Mouse (Mus musculus): ENCODE data around the gene Mnat1. TPM values are rescaled to one million over a fixed set of nuclear protein-coding genes. Genes with fewer than 3 reads are reported as not detected.
A peak's percentile ranks its signal among the peaks of the same experiment; 100 is the strongest.

The Mnat1 gene
- polyA plus RNA-seq, 1 experiment from 2014 or later = 18.8 TPM

DNA sequence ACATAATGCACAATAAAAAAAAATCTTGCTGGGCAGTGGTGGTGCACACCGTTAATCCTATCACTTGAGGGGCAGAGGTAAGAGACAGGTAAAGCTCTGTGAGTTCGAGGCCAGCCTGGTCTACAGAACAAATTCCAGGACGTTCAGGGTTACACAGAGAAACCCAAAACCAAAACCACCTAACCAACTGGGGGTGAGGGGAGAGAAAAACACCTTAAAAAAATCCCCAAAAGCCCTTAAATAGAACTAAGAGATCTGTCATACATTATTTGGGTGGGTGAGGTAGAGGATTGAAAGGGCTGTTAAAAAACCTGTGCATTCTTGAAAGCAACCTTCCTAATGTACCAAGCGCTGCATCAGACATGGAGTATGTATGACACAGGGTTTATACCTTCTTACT is 85.0 kb downstream of the Mnat1 start:
- Histone ChIP-seq H3K9me3 (no peaks in the 10 kb centered on the region), H3K9ac (replicated peaks) (no peak overlapping the region), H3K27ac (no peak overlapping the region), H3K36me3 (no peaks in the 10 kb centered on the region), H3K4me3 (replicated peaks) (no peak overlapping the region), H3K27me3 (no peaks in the 10 kb centered on the region), H3K4me2 (replicated peaks) (no peak overlapping the region), H3K4me1 (replicated peaks) (no peaks in the 10 kb centered on the region)
- 97% methylated on average over 4 of the region's 4 CpGs for WGBS
- ATAC-seq = no peak

DNA sequence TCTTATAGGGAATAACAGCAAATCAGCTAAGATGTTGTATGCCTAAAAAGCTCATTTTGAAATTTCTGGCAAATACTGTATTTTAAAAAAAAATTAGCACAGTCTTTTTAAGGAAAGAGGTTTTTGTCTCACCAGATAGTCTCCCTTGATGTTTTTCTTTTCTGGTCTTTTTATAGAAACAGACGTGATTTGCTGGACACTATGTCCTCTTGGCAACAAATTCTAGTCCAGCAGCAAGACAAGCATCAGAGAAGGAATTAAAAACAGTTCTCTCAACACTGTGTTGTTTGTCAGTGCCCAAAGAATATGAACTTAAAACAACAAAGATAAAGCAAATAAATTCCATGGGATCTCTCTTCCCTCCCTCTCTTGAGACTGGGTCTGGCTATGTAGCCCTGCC is 85.6 kb downstream of the Mnat1 start:
- Histone ChIP-seq H3K36me3 (no peaks in the 10 kb centered on the region), H3K4me1 (replicated peaks) (no peaks in the 10 kb centered on the region), H3K27ac (no peak overlapping the region), H3K4me3 (replicated peaks) (no peak overlapping the region), H3K4me2 (replicated peaks) (no peak overlapping the region), H3K27me3 (no peaks in the 10 kb centered on the region), H3K9ac (replicated peaks) (no peak overlapping the region), H3K9me3 (no peaks in the 10 kb centered on the region)
- ATAC-seq = no peak
- WGBS = 82% methylated on average over 1 of the region's 1 CpGs

DNA sequence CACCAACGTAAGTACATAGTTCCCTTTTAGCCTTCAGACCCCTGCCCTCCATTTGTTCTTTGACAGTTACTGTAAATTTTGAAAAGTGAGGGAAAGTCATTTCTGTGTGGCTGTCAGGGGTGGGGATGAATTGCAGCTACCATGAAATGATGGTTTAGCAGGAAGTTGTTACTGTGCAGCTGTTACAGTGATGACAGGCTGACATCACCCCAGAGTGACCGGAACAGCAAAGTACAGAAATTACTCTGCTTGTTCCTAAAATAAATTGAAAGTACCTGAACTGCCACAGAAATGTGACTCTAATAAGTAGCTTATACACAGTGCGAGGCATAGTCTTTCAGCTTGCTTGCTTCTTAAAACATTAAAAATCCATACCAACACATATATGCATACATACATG is 86.9 kb downstream of the Mnat1 start:
- H3K4me1 ChIP-seq (replicated peaks) = no peaks in the 10 kb centered on the region
- no peaks in the 10 kb centered on the region for H3K36me3 ChIP-seq
- H3K9me3 ChIP-seq = no peaks in the 10 kb centered on the region
- no peak overlapping the region for H3K4me2 ChIP-seq (replicated peaks)
- H3K9ac ChIP-seq (replicated peaks) = no peak overlapping the region
- H3K4me3 ChIP-seq (replicated peaks) = no peak overlapping the region
- no peak overlapping the region for H3K27ac ChIP-seq
- no peaks in the 10 kb centered on the region for H3K27me3 ChIP-seq
- no peak for ATAC-seq
- WGBS = 83% methylated on average over 3 of the region's 3 CpGs

DNA sequence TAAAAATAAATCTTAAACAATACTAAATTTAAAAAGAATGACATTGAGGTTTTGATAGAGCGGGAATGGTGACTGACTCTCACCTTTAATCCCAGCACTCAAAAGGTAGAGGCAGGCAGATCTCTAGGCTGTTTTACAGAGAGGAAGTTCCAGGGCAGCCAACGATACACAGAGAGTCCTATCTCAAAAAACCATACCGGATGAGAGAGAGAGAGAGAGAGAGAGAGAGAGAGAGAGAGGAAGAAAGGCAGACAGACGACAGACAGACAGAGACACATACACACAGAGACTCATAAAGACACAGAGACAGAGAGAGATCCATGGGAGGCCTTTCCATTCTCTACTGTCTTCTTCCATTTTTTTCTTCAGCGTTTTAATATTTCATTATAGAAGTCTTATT is 92.3 kb downstream of the Mnat1 start:
- no peak overlapping the region for H3K27ac ChIP-seq
- no peaks in the 10 kb centered on the region for H3K4me1 ChIP-seq (replicated peaks)
- H3K4me3 ChIP-seq (replicated peaks) = no peak overlapping the region
- no peak overlapping the region for H3K9ac ChIP-seq (replicated peaks)
- H3K9me3 ChIP-seq = no peaks in the 10 kb centered on the region
- no peak overlapping the region for H3K4me2 ChIP-seq (replicated peaks)
- peaks cover 10% of the 10 kb centered on the region for H3K36me3 ChIP-seq
- ATAC-seq = no peak
- H3K27me3 ChIP-seq = no peaks in the 10 kb centered on the region
- 91% methylated on average over 5 of the region's 5 CpGs for WGBS

DNA sequence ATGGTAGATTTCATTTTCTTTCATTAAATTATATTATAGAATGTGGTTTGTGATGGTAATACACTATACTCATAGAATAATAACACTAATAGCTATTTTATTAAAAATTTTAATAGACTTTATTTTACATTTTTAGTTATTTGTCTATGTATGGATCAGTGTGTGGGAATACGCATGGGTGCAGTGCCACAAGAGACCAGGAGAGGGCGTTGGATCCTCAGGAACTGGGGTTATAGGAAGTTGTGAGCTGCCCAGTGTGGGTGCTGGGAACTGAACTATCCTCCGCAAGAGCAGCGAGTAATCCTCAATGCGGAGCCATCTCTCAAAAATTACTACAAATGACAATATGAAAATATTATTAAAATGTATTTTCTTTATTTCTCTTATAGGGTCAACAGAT is 95.1 kb downstream of the Mnat1 start:
- peaks cover 10% of the 10 kb centered on the region for H3K36me3 ChIP-seq
- ATAC-seq = no peak
- no peak overlapping the region for H3K4me3 ChIP-seq (replicated peaks)
- WGBS = 86% methylated on average over 5 of the region's 5 CpGs
- H3K9ac ChIP-seq (replicated peaks) = no peak overlapping the region
- H3K9me3 ChIP-seq = no peaks in the 10 kb centered on the region
- H3K27ac ChIP-seq = no peak overlapping the region
- no peaks in the 10 kb centered on the region for H3K4me1 ChIP-seq (replicated peaks)
- H3K27me3 ChIP-seq = no peaks in the 10 kb centered on the region
- no peak overlapping the region for H3K4me2 ChIP-seq (replicated peaks)

DNA sequence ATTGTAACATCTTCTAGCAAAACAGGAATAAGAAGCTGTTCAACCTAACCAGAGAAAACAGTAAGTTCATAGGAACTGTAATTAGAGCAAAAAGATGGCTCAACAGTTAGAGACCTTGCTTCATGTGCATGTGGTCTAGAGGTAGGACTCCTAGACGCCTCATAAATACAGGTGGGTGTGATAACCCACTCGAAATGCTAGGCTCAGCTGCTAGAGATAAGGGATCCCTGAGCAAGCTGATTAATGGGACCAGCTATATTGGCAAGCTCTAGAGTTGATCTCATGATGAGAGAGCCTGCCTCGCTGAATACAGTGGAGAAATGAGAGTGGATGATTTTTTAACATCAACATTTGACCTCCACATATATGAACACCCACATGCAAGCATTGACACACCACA is 97.7 kb downstream of the Mnat1 start:
- H3K27ac ChIP-seq = no peak overlapping the region
- H3K4me3 ChIP-seq (replicated peaks) = no peak overlapping the region
- H3K4me2 ChIP-seq (replicated peaks) = no peak overlapping the region
- WGBS = 88% methylated on average over 3 of the region's 3 CpGs
- peaks cover 10% of the 10 kb centered on the region for H3K36me3 ChIP-seq
- no peaks in the 10 kb centered on the region for H3K4me1 ChIP-seq (replicated peaks)
- no peaks in the 10 kb centered on the region for H3K9me3 ChIP-seq
- H3K27me3 ChIP-seq = no peaks in the 10 kb centered on the region
- no peak for ATAC-seq
- H3K9ac ChIP-seq (replicated peaks) = no peak overlapping the region

DNA sequence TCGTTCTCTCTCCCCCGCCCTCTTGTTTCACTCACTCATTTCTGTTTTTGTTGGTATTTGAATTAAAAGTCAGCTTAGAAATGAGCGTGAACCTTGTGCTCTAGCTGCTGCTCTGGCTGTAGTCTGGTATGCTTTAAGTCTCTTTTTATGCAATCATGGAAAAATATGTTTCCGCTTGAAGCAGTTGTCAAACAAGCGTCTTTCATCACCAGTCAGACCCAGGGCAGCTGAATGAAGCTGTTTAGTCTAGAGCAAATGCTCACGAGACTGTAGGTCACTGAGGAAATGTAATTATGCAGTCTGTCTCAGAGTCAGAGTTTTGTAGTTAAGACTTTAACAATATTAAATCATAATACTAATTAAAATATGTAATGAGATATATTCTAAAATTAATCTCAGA is 100.4 kb downstream of the Mnat1 start:
- Histone ChIP-seq H3K36me3 (peaks cover 10% of the 10 kb centered on the region), H3K27me3 (no peaks in the 10 kb centered on the region), H3K9me3 (no peaks in the 10 kb centered on the region), H3K4me1 (replicated peaks) (no peaks in the 10 kb centered on the region), H3K4me2 (replicated peaks) (no peak overlapping the region), H3K27ac (no peak overlapping the region), H3K9ac (replicated peaks) (no peak overlapping the region), H3K4me3 (replicated peaks) (no peak overlapping the region)
- no peak for ATAC-seq
- 66% methylated on average over 6 of the region's 6 CpGs for WGBS

DNA sequence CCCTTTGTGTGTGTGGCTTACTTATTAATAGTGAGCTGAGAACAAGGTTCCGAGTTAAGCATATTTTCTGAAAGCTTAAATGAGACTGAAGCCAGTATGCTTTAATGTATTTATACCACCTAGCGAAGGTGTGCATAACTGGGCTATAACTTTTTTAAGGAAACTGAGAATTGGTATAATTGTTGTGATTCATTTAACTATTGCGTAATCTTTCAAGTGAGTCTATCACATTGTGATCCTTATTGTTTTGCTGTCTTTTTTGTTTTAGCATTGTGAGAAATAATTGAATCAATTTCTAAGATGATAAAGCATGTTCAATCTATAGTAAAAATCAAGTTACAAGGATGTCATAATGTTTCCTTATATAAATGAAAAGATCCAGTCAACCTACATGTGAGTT is 104.9 kb downstream of the Mnat1 start:
- H3K4me1 ChIP-seq (replicated peaks) = no peaks in the 10 kb centered on the region
- H3K27ac ChIP-seq = no peak overlapping the region
- no peak overlapping the region for H3K4me3 ChIP-seq (replicated peaks)
- no peaks in the 10 kb centered on the region for H3K9me3 ChIP-seq
- no peaks in the 10 kb centered on the region for H3K36me3 ChIP-seq
- WGBS = 96% methylated on average over 3 of the region's 3 CpGs
- no peaks in the 10 kb centered on the region for H3K27me3 ChIP-seq
- no peak overlapping the region for H3K9ac ChIP-seq (replicated peaks)
- no peak overlapping the region for H3K4me2 ChIP-seq (replicated peaks)
- no peak for ATAC-seq

DNA sequence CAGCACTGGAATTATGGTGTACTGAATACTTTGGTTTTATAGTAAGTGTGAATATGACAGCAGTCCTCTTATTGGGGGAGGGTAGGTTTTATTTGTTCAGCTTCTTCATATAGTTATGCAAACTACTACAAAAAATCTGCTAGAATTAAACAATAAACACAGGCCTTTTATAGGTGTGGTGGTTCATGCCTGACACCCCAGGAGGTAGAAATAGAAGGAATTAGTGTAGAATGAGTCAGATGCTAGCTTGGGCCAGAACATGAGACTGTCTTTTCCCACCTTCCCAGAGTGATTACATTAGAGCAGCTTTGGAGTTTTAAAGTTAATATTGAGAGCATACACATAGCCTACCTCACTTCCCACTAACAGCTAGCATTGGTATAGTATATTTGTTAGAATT is 106.7 kb downstream of the Mnat1 start:
- no peak for ATAC-seq

DNA sequence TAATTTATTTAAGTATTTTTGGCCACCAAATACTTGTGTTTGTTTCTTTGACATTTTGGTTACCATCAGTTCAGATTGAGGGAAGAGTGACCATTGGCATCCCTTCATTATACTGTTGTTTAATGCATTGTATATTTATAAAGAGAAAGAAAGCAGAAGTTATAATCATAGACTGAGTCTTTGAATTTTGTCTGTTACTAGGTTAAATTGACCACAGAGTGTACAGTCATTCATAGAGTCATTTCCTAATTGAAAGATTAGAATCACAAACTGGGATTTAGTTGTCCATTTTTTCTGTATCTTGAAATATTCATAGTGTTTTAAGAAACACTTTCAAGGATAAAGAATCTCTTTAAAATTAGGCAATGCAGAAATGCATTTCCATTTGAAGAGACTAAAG is 108.0 kb downstream of the Mnat1 start:
- ATAC-seq = no peak
- Histone ChIP-seq H3K4me2 (replicated peaks) (no peak overlapping the region), H3K4me3 (replicated peaks) (no peak overlapping the region), H3K9ac (replicated peaks) (no peak overlapping the region), H3K9me3 (no peaks in the 10 kb centered on the region), H3K27ac (no peak overlapping the region), H3K27me3 (no peaks in the 10 kb centered on the region), H3K4me1 (replicated peaks) (no peaks in the 10 kb centered on the region), H3K36me3 (no peaks in the 10 kb centered on the region)

More for the DNA sequence above, 106.7 kb downstream of the Mnat1 start:
- Histone ChIP-seq H3K9me3 (no peaks in the 10 kb centered on the region), H3K36me3 (no peaks in the 10 kb centered on the region), H3K9ac (replicated peaks) (no peak overlapping the region), H3K4me3 (replicated peaks) (no peak overlapping the region), H3K4me1 (replicated peaks) (no peaks in the 10 kb centered on the region), H3K4me2 (replicated peaks) (no peak overlapping the region), H3K27me3 (no peaks in the 10 kb centered on the region), H3K27ac (no peak overlapping the region)

DNA sequence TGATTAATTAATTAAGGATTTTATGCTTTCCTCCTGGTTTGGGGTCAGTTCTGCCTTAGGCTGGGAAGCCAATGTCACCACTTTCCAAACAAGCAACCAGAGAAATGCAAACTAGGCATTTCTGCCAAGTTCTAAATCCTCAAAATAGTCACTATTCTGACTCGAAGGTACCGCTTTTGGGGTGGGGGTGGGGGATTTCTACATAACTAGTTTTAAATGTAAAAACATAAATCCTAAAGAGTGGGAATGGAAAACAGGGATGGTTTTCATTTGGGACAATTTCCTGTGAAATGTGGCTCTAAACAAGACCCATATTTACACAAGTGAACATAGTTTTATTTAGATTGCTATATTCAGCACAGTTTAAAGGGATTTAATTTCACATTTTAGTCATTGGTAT is 109.1 kb downstream of the Mnat1 start:
- Histone ChIP-seq H3K4me2 (replicated peaks) (no peak overlapping the region), H3K4me1 (replicated peaks) (no peaks in the 10 kb centered on the region), H3K9ac (replicated peaks) (no peak overlapping the region), H3K9me3 (no peaks in the 10 kb centered on the region), H3K4me3 (replicated peaks) (no peak overlapping the region), H3K36me3 (no peaks in the 10 kb centered on the region), H3K27ac (no peak overlapping the region), H3K27me3 (no peaks in the 10 kb centered on the region)
- WGBS = 75% methylated on average over 2 of the region's 2 CpGs
- no peak for ATAC-seq

DNA sequence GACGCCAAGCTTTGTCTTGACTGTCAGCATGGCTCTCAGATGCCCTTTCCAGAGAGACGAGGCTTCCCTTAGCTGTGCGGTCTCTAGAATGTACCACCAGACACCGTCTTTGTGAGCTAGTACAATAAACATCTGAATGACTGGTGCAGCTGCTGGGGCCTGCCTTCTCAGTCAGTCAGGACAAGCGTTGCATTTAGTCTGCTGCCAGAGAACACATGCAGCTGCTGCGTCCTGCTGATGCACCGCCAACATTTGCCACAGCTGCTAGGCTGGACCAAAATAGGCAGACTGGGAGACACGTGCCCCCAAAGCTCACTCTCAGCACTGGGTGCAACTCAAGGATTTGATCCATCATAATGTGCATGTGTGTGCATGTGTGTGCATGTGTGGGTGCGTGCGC is 118.4 kb downstream of the Mnat1 start:
- Histone ChIP-seq H3K9ac (replicated peaks) (no peak overlapping the region), H3K4me3 (replicated peaks) (no peak overlapping the region), H3K4me2 (replicated peaks) (no peak overlapping the region), H3K9me3 (no peaks in the 10 kb centered on the region), H3K27ac (no peak overlapping the region), H3K27me3 (no peaks in the 10 kb centered on the region), H3K4me1 (replicated peaks) (0 out of 2 replicates have a peak, but pooled peaks cover 4% of the 10 kb centered on the region), H3K36me3 (no peaks in the 10 kb centered on the region)
- 57% methylated on average over 10 of the region's 10 CpGs for WGBS
- peak; percentile 56 for ATAC-seq

DNA sequence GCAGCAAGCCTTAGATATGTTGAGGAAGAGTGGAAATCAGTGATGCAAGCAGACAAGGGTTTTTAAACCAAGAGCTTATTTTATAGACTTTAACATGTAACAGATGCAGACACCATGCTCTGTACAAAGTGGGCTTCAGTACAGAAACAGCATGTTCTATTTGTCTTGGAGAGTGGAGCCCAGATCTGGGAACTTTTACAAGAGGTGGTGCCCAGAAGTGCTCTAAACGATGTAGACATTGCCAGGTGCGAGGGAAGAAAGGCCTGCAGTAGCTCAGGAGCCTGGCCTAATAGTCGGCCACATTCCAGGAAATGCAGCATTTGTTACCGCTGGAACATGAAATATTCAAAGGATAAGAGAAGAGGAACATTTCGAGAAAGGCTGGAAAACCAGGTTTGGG is 122.2 kb downstream of the Mnat1 start:
- Histone ChIP-seq H3K4me2 (replicated peaks) (no peak overlapping the region), H3K36me3 (no peaks in the 10 kb centered on the region), H3K27ac (no peak overlapping the region), H3K4me3 (replicated peaks) (no peak overlapping the region), H3K9ac (replicated peaks) (no peak overlapping the region), H3K4me1 (replicated peaks) (0 out of 2 replicates have a peak, but pooled peaks cover 4% of the 10 kb centered on the region), H3K27me3 (no peaks in the 10 kb centered on the region), H3K9me3 (no peaks in the 10 kb centered on the region)
- 90% methylated on average over 5 of the region's 5 CpGs for WGBS
- no peak for ATAC-seq
